Mouse (Mus musculus): ENCODE results near the gene Apoe. TPM values are rescaled to one million over a fixed set of nuclear protein-coding genes. Genes with fewer than 3 reads are reported as not detected.

Gene Apoe
- polyA plus RNA-seq, 1 experiment from 2014 or later = 340 TPM

DNA sequence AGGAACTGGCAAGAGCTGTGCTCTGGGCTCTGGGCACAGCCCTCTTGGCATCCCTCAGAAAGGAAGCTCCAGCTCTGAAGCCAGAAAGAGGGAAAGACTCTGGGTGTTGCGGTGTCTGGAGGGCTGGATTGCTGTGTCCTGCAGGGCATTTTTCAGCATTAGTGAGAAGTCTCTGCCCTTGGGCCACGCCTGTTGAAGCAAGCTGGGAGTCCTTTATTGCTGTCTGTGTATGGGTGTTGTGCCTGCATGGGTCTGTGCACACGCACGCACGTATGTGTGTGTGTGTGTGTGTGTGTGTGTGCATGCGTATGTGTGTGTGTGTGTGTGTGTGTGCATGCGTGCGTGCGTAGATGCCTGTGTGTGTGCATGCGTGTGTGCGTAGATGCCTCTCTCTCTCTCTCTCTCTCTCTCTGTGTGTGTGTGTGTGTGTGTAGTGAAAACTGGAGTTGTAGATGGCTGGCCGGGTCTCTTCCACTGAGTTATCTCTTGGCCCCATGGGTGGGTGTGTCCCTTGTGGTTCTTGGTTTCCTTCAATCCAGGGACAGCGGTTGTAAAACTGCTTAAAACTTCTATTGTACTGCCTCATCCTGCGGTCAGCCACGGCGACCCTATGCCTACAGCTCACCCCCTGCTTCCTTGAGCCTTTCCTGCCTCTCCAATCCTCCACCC lies 37.5 kb upstream of the Apoe start:
- 76% methylated on average over 16 of the region's 16 CpGs for WGBS
- Histone ChIP-seq H3K27me3 (no peaks in the 10 kb centered on the region), H3K4me1 (peaks cover 26% of the 10 kb centered on the region), H3K9ac (no peak overlapping the region), H3K36me3 (peaks cover 86% of the 10 kb centered on the region), H3K27ac (peak overlapping the region; percentile 32; the same call in 1 of the 2 replicates), H3K4me2 (no peak overlapping the region), H3K4me3 (replicated peaks) (no peak overlapping the region), H3K9me3 (replicated peaks) (no peaks in the 10 kb centered on the region)
- no peak for ATAC-seq (replicated peaks; ENCODE audit: low FRiP score)

DNA sequence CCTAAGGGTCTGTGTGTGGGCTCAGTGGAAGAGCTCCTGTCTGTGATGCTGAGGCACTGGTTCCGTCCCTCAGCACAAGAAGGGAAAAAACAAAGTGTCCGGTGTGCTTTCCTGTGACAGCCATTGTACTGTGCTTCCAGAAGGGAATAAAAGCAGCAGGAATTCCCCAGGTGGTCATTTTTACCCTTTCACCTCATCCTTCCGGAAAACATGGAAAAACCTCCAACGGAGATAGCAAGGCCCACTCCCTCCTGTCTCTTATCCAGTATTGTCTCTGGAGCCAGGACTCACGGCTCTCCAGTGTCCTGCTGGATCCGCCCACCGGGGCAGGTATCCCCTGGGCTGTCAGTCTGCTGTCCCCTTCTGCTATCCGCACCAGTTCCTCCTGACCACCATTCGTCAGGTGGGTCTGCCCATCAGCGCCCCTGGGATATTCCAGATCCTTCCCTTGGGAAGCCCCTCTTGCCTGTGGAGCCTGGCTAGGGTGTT lies 35.2 kb upstream of the Apoe start:
- Histone ChIP-seq H3K4me2 (no peak overlapping the region), H3K9me3 (replicated peaks) (no peaks in the 10 kb centered on the region), H3K36me3 (peaks cover 88% of the 10 kb centered on the region), H3K27ac (no peak overlapping the region), H3K4me3 (replicated peaks) (no peak overlapping the region), H3K9ac (no peak overlapping the region), H3K27me3 (no peaks in the 10 kb centered on the region), H3K4me1 (peaks cover 16% of the 10 kb centered on the region)
- WGBS = 83% methylated on average over 10 of the region's 10 CpGs
- ATAC-seq (replicated peaks; ENCODE audit: low FRiP score) = no peak

DNA sequence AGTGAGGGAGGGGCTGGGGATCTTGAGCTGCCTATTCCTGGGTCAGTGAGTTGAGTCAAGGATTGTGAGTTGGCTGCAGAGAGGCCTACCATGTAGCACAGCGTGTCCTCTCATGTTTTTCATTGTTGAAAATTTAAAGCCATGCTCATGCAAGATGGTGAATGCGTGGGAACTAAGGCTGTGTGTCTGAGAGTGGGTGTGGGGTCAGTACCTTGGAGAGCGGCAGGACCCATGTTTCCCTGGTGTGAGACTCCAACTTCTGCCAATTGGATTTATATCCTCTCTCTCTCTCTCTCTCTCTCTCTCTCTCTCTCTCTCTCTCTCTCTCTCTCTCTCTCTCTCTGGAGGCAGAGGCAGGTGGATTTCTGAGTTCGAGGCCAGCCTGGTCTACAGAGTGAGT lies 27.6 kb upstream of the Apoe start:
- H3K4me2 ChIP-seq = no peak overlapping the region
- no peaks in the 10 kb centered on the region for H3K27me3 ChIP-seq
- H3K9me3 ChIP-seq (replicated peaks) = peaks cover 3% of the 10 kb centered on the region; the same call in 1 of the 2 replicates
- H3K27ac ChIP-seq = no peak overlapping the region
- H3K36me3 ChIP-seq = peaks cover 100% of the 10 kb centered on the region
- ATAC-seq (replicated peaks; ENCODE audit: low FRiP score) = no peak
- H3K4me1 ChIP-seq = no peaks in the 10 kb centered on the region
- 84% methylated on average over 4 of the region's 4 CpGs for WGBS
- no peak overlapping the region for H3K4me3 ChIP-seq (replicated peaks)
- H3K9ac ChIP-seq = no peak overlapping the region

DNA sequence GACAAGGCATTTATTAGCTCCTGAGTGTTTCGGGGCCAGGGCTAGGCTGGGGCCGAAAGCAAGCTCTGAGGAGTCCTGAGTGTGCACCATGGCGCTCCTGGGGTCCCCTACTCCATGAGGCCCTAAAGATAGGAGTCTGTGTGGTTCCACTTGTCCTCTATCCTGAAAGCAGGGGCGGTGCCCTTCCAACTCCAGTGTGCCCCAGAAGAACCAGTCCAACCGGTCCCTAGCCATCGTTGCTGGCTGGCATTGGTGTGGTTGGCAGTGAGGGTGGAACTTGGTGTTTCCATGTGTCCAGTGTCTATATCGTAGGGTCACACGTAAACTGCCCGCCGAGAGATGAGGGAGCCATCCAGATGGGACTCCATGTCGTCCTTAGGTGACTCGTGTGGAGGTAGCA lies 25.2 kb upstream of the Apoe start:
- Histone ChIP-seq H3K27me3 (no peaks in the 10 kb centered on the region), H3K4me1 (no peaks in the 10 kb centered on the region), H3K9me3 (replicated peaks) (peaks cover 18% of the 10 kb centered on the region), H3K4me2 (no peak overlapping the region), H3K36me3 (peaks cover 100% of the 10 kb centered on the region), H3K27ac (no peak overlapping the region), H3K4me3 (replicated peaks) (no peak overlapping the region), H3K9ac (no peak overlapping the region)
- no peak for ATAC-seq (replicated peaks; ENCODE audit: low FRiP score)
- 93% methylated on average over 12 of the region's 12 CpGs for WGBS

DNA sequence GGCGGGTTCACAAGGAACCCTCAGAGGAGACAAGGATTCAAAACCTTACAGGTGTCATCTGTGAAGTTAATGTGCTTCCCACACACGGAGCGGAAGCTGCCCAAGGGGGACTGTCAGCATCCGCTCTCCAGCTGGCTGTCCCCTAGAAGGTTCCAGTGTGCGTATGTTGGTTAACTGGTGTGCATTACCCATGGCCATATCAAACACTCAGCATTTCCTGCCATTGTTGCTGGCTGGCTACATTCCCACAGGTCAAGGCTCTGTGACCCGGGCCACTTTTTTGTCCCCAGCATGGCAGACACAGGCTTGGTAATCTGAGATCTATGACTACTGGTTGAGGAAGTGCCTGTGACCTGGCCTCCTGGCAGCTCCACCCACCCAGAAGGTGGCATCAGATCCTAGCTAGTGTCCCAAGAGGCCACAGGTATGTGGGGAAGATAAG lies 23.8 kb upstream of the Apoe start:
- H3K4me1 ChIP-seq = no peaks in the 10 kb centered on the region
- no peak for ATAC-seq (replicated peaks; ENCODE audit: low FRiP score)
- H3K9ac ChIP-seq = no peak overlapping the region
- H3K9me3 ChIP-seq (replicated peaks) = peaks cover 18% of the 10 kb centered on the region
- H3K27me3 ChIP-seq = no peaks in the 10 kb centered on the region
- no peak overlapping the region for H3K4me2 ChIP-seq
- peak overlapping the region; percentile 29; the same call in 1 of the 2 replicates for H3K27ac ChIP-seq
- no peak overlapping the region for H3K4me3 ChIP-seq (replicated peaks)
- WGBS = 78% methylated on average over 6 of the region's 6 CpGs
- peaks cover 98% of the 10 kb centered on the region for H3K36me3 ChIP-seq

DNA sequence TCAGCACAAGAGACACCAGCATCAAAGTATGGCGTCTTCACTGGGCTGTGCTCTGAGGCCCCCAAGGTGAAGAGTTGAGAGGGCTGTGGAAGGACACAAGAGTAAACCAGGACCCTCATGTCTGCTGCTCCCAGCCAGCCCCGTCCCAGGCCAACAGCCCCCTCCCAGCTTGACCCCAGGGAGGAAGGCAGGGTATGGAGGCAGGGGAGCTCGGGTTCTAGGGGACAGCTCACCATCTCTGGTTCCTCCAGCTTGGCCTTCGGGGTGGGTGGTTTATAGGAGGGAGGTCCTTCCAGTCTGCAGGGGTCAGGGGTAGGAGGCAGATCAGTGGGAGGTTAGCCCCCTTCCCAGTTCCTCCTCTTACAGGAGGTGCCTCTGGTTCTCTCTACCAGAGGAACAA lies 20.2 kb upstream of the Apoe start:
- Histone ChIP-seq H3K36me3 (peaks cover 73% of the 10 kb centered on the region), H3K9ac (no peak overlapping the region), H3K9me3 (replicated peaks) (peaks cover 18% of the 10 kb centered on the region), H3K4me1 (peaks cover 17% of the 10 kb centered on the region), H3K27me3 (no peaks in the 10 kb centered on the region), H3K4me3 (replicated peaks) (no peak overlapping the region), H3K27ac (no peak overlapping the region), H3K4me2 (no peak overlapping the region)
- WGBS = 90% methylated on average over 4 of the region's 4 CpGs
- ATAC-seq (replicated peaks; ENCODE audit: low FRiP score) = no peak

DNA sequence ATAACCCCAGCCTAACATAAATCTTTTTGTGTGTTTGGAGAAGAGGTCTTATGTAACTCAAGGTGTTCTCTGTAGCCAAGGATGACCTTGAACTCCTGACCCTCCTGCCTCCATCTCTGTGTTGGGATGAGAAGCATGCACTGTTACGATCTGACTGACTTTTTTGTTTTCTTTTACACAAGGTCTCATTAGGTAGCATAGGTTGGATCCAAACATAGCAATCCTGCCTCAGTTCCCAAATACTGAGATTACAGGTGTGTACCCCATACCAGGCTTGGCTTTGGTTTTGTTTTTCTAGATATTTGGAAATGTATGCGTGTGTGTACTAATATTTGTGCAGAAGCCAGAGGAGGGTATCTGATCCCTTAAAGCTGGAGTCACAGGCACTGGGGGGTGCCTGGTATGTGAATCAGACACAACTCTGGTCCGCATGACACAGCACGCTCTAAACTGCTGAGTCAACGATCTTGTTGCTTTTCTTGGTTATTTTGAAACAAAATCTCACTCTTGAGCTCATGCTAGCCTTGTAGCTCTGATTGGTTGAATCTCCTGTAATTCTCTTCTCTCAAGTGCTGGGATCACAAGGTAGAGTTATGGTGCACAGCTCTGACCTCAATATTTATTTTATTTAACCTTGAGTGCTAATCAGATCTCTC lies 19.4 kb upstream of the Apoe start:
- Histone ChIP-seq H3K27ac (no peak overlapping the region), H3K4me3 (replicated peaks) (no peak overlapping the region), H3K9me3 (replicated peaks) (peaks cover 18% of the 10 kb centered on the region), H3K27me3 (no peaks in the 10 kb centered on the region), H3K4me1 (peaks cover 25% of the 10 kb centered on the region), H3K4me2 (no peak overlapping the region), H3K36me3 (peaks cover 72% of the 10 kb centered on the region), H3K9ac (no peak overlapping the region)
- 81% methylated on average over 5 of the region's 5 CpGs for WGBS
- ATAC-seq (replicated peaks; ENCODE audit: low FRiP score) = no peak

DNA sequence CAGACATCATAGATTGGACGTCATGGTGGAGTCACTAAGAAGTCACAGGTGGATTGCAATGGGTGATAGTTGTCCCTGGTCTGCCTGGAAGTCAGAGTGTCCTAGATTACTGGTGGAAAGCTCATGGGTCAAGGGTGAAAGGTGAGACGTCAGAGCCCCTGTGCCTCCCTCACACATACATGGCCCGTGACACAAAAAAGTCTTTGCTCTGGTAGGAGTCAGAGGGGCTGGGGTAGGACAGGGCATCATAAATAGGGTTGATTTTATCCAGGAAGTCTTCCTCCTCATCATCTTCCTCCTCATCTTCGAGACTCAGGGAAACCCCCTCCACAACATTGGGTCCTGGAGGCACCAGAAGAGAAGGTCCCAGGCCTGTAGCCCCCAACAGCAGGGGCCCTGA lies 18.4 kb upstream of the Apoe start:
- ATAC-seq (replicated peaks; ENCODE audit: low FRiP score) = no peak
- Histone ChIP-seq H3K4me2 (no peak overlapping the region), H3K27me3 (no peaks in the 10 kb centered on the region), H3K4me3 (replicated peaks) (no peak overlapping the region), H3K4me1 (peaks cover 26% of the 10 kb centered on the region), H3K9ac (no peak overlapping the region), H3K27ac (no peak overlapping the region), H3K36me3 (peaks cover 72% of the 10 kb centered on the region), H3K9me3 (replicated peaks) (peaks cover 18% of the 10 kb centered on the region)
- WGBS = 83% methylated on average over 4 of the region's 4 CpGs

DNA sequence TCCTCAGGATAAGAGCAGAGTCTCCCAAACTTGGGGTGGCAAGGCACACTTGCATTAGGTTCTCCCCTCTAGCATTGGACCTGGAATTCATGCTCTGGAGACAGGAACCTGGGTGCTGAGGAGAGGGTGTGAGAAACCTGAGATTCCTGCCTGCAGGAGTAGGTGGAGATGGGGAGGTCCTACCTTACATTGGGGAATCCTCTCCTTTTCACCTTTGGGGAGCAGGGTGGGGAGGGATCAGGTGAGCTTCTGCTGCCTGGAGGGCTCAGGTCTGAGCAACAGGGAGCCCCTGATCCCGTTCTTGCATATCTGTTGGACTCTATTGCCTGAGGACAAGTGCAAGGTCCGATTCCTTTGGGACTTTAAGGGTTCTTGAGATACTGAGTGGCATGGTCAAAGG lies 17.8 kb upstream of the Apoe start:
- WGBS = 79% methylated on average over 2 of the region's 2 CpGs
- H3K36me3 ChIP-seq = peaks cover 72% of the 10 kb centered on the region

DNA sequence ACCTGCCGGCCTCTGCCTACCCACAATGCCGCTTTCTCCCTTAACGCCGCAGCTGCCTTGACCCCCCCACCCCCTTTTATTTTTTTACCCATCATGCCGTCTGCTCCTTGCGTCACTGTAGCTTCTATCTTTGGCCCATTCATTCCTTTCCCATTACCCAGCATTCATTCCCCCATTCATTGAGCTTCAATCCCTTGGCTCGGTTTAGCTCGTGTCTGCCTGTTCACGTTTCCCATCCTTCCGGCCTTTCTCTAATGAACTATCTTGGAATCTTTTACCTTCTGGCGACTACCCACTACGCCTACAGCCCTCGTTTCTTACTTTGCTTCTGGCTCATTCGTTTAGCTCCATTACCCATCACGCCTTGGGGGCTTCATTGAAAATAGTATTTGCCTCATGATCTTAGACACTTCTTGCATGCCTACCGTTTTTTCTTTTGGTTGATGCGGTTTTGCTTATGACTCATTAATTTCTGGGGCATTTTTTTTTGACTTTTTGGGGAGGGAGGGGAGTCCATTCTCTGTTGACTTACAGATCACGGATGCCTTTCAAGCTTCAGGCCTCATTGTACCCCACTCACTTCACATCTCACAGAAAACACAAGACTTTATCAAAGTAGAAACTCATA lies 17.2 kb upstream of the Apoe start:
- peak overlapping the region; percentile 87 for H3K27ac ChIP-seq
- peaks cover 10% of the 10 kb centered on the region for H3K9me3 ChIP-seq (replicated peaks)
- peaks cover 26% of the 10 kb centered on the region for H3K4me1 ChIP-seq
- H3K27me3 ChIP-seq = no peaks in the 10 kb centered on the region
- ATAC-seq (replicated peaks; ENCODE audit: low FRiP score) = no peak
- 6% methylated on average over 18 of the region's 18 CpGs for WGBS
- peak overlapping the region; percentile 74 for H3K4me2 ChIP-seq
- peaks cover 72% of the 10 kb centered on the region for H3K36me3 ChIP-seq
- peak overlapping the region; percentile 29; the same call in 1 of the 2 replicates for H3K9ac ChIP-seq
- H3K4me3 ChIP-seq (replicated peaks) = peak overlapping the region; percentile 90

More for the DNA sequence above, 17.8 kb upstream of the Apoe start:
- H3K27ac ChIP-seq = peak overlapping the region; percentile 87
- ATAC-seq (replicated peaks; ENCODE audit: low FRiP score) = no peak
- no peak overlapping the region for H3K9ac ChIP-seq
- H3K4me1 ChIP-seq = peaks cover 26% of the 10 kb centered on the region
- peak overlapping the region; percentile 74; the same call in 1 of the 2 replicates for H3K4me2 ChIP-seq
- H3K27me3 ChIP-seq = no peaks in the 10 kb centered on the region
- peaks cover 17% of the 10 kb centered on the region for H3K9me3 ChIP-seq (replicated peaks)
- peak overlapping the region; percentile 90; the same call in 1 of the 2 replicates for H3K4me3 ChIP-seq (replicated peaks)

DNA sequence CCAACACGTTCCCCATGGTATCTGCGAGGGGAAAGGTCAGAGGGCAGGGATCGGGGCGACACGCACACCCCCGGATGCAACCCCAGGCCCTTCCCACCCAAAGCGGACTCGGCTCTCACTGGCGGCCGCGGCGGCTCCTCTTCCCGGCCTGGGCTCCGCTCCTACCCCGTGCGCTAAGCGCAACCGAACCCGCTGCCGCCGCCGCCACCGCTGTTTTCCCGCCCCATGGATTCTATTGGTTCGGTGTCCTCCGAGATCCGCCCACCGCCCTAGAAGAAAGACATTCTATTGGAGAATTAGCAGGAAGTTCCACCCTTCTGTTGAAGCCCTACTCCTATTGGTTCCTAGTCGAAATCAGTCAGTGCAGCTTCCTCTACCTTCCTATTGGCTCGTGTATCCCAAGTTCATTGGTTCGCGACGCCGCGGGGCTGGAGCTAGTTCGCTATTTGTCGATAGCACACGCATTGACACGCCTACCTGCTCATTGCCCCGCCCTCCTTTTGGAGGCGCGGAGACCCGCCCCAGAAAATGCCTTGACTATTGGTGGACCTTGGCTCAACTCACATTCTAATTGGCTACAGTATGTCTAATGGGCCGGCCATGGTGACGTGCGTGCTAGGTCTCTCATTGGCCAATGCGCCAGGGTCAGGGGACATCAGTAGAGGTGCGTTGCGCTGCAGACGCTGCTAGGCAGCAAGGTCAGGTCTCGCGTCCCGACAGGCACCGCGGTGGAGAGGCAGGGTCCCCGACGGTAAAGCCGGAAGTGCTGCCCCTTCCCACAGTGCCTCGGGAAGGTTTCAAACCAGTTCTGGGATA lies 16.5 kb upstream of the Apoe start, which contains the start of gene Tomm40:
TSS of gene Tomm40 (minus strand) at position 200 of the 816 bp plus-strand sequence.
- peak; percentile 99 for ATAC-seq (replicated peaks; ENCODE audit: low FRiP score)
- peak within 1 kb of the TSS; percentile 90 for H3K4me3 ChIP-seq (replicated peaks)
- no peaks in the 10 kb centered on the region for H3K27me3 ChIP-seq
- peaks cover 26% of the 10 kb centered on the region for H3K4me1 ChIP-seq
- H3K9ac ChIP-seq = peak within 1 kb of the TSS; percentile 85
- under 1% methylated on average over 59 of the region's 59 CpGs for WGBS
- H3K27ac ChIP-seq = peak within 1 kb of the TSS; percentile 87
- peaks cover 71% of the 10 kb centered on the region for H3K36me3 ChIP-seq
- H3K4me2 ChIP-seq = peak within 1 kb of the TSS; percentile 83
- H3K9me3 ChIP-seq (replicated peaks) = peaks cover 3% of the 10 kb centered on the region; the same call in 1 of the 2 replicates
